Mouse (Mus musculus) stomach, postnatal 0 days (tissue): ENCODE measurements around the gene Cntnap1.

Experiments used
- CTCF ChIP-seq: IDR thresholded peaks from 2 replicates; pipeline ENCODE4 v1.5.1; 2016; ENCODE audit warnings: antibody characterized with exemption, low read depth, mild to moderate bottlenecking, moderate library complexity
- EP300 ChIP-seq: optimal IDR thresholded peaks from 2 replicates; pipeline ENCODE3; 2016; ENCODE audit warnings: antibody characterized with exemption

- TF ChIP-seq EP300 (no peak), CTCF (no peak)
Measured at GRCm38 (mm10) chr11:101230061-101230511, 59.8 kb downstream of the Cntnap1 start.
